In genomic region chr19:36348161-36348800, GRCm38 (mm10) we compare ENCODE assay signal across 8 mouse cellular contexts. TPM values are rescaled to one million over a fixed set of nuclear protein-coding genes. Genes with fewer than 3 reads are reported as not detected.
DNase-seq lines count a peak whose midpoint lies in the region; ATAC-seq lines count a peak whose summit lies in the region.

Gene Pcgf5, plus strand, starts transcription at chr19:36348309.

- peak; percentile 29 for DNase-seq in WW6 (ENCODE audit: low read depth, low spot score)
- DNase-seq in gastrocnemius, postnatal 10 days: peak; percentile 79
- DNase-seq in induced T-regulatory cell, adult 2 months (ENCODE audit: low read depth): peak; percentile 74
- peak; percentile 48 to 76 for DNase-seq in left cerebral cortex, adult 8-10 months (ENCODE audit: low spot score in 2 of 2)
- DNase-seq in retina, postnatal 7 days (ENCODE audit: low read depth, low spot score): peak; percentile 51
- DNase-seq in urinary bladder, adult 18-20 months (ENCODE audit: low spot score in 2 of 2): peak; percentile 67 to 80

- peak; percentile 79 for ATAC-seq in common myeloid progenitor, adult 5-6 weeks (replicated peaks; ENCODE audit: low read depth, poor library complexity, severe bottlenecking)
- peak; percentile 67 for ATAC-seq in megakaryocyte, adult 5-6 weeks (ENCODE audit: poor library complexity, severe bottlenecking)

RNA-seq across cellular contexts. Expression of gene Pcgf5, which starts in this region (rescaled TPM):
- 61.3 and 80.9 TPM in 2 replicates for total RNA-seq in common myeloid progenitor, adult 5-6 weeks (2017)
- 10 to 100 TPM; 16.8 to 17.2 TPM for total RNA-seq in gastrocnemius, postnatal 10 days (2021)
- total RNA-seq in left cerebral cortex, adult 8-10 months (2022): 10 to 100 TPM; 25.7 to 31.6 (median 28.4) TPM
- 37.5 and 41.4 TPM in 2 replicates for total RNA-seq in megakaryocyte, adult 5-6 weeks (2015)
- total RNA-seq in megakaryocyte, adult 5-6 weeks (2017): 36.8 and 40.8 TPM in 2 replicates

Comparison
In these comparisons a context has a peak if more than half of its experiments do, and no peak if none do; other contexts are left out.
1. Peak in every context shown above with its lines: DNase-seq and ATAC-seq.
2. DNase-seq: peak in every context shown above with its lines; median percentile 79 in gastrocnemius, postnatal 10 days; 74 in induced T-regulatory cell, adult 2 months; 74 in urinary bladder, adult 18-20 months; 62 in left cerebral cortex, adult 8-10 months; 51 in retina, postnatal 7 days; 29 in WW6.